Mouse (Mus musculus) brain, embryonic 14.5 days (tissue): Measurements from ENCODE around the gene Dcakd. TPM values are rescaled to one million over a fixed set of nuclear protein-coding genes. Genes with fewer than 3 reads are reported as not detected.

ENCODE experiments used
- DNase-seq: peaks from one replicate; pipeline ENCODE4 v3.0.0-alpha.2; 2011; ENCODE audit warnings: low read depth
- CTCF ChIP-seq: fragments of 200-500 bp; IDR thresholded peaks from 2 replicates; pipeline ENCODE4 v1.5.1; 2012; ENCODE audit warnings: inconsistent platforms, mild to moderate bottlenecking, moderate library complexity, borderline replicate concordance; ENCODE audit not compliant: insufficient read depth, insufficient read length; ENCODE audit errors: extremely low read depth
- POLR2A ChIP-seq: fragments of 200-500 bp; IDR thresholded peaks from 2 replicates; pipeline ENCODE4 v1.6.1; 2012; ENCODE audit warnings: mild to moderate bottlenecking, inconsistent platforms, borderline replicate concordance; ENCODE audit not compliant: poor library complexity, insufficient read depth, insufficient read length, severe bottlenecking; ENCODE audit errors: extremely low read depth
- polyA plus RNA-seq: library from polyadenylated mRNA; depleted of rRNA; stranded (reverse); fragments of >200 nt; gene quantifications from 2 replicates; pipeline ENCODE4 v1.2.3, GENCODE M21; 2012; rRNA removed

Dcakd gene
- polyA plus RNA-seq, 1 experiment, result 262 TPM

DNA sequence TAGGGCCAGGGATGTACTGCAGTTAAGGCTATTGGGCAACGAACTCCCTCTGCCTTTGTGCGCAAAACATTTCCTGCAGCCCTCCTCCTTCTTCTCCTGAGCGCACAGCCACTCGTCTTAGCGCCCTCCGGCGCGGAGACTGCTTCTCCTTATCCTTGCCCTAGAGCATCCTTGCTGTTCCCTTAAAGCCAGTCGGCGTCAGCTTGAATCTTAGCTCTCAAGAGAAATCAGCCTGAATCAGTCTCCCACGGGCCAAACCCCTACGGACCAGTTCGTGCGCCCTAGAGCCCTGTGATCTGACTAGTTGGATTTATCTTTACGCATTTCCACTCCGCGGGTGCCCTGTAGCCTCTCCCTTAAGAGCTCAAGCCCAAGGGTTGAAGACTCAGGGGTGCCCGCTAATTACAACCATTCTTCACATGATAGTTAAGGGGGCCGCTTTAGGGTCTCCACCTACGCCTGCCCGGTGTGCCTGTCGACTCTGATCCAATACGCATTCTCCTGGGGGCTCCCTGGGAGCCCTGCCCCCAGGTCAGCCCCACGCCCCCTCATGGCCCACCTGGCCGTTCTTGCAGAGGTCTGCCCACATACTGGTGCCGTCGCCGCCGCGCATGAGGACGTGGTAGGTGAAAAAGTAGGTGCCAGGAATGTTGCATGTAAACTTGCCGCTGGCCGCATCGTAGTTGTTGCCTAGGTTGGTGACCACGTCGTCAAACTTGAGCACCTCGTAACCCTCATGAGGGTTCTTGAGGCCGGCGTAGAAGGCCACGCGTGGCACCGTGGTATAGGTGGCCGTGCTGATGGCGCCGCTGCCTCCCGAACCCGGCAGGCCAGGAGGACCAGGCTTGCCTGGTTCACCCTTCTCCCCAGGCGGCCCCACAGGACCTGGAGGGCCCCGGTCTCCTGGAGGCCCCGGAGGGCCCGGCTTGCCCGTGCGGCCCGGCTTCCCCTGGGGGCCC, 82.5 kb downstream of the Dcakd start:
- no peak for DNase-seq
- no peak for TF ChIP-seq POLR2A
- no peak for TF ChIP-seq CTCF

Other genes starting within 250 kb of the Dcakd start
- gene Gjc1, start 208.6 kb downstream of the Dcakd start, polyA plus RNA-seq, result 52.2 and 61.0 TPM in 2 replicates
- 4.3 and 4.9 TPM in 2 replicates for gene Higd1b, start 192.5 kb downstream of the Dcakd start, polyA plus RNA-seq
- 114 and 117 TPM in 2 replicates for gene Eftud2, start 147.3 kb downstream of the Dcakd start, polyA plus RNA-seq
- 1.1 and 1.3 TPM in 2 replicates for gene Ccdc103, start 147.1 kb downstream of the Dcakd start, polyA plus RNA-seq
- 0.09 and 0.12 TPM in 2 replicates for gene Fam187a, start 143.2 kb downstream of the Dcakd start, polyA plus RNA-seq
- 0.26 and 0.29 TPM in 2 replicates for gene Gfap, start 127.4 kb downstream of the Dcakd start, polyA plus RNA-seq
- gene Kif18b, start 103.2 kb downstream of the Dcakd start, polyA plus RNA-seq, result 9.3 and 15.9 TPM in 2 replicates
- gene C1ql1, start 81.6 kb downstream of the Dcakd start, polyA plus RNA-seq, result 12.2 and 19.0 TPM in 2 replicates
- 40.1 and 42.3 TPM in 2 replicates for gene Nmt1, start 143 bp downstream of the Dcakd start, polyA plus RNA-seq
- 3.6 TPM in 2 replicates for gene Plcd3, start 73.3 kb upstream of the Dcakd start, polyA plus RNA-seq
- 4.5 and 4.6 TPM in 2 replicates for gene Acbd4, start 73.3 kb upstream of the Dcakd start, polyA plus RNA-seq
- 14.4 and 18.9 TPM in 2 replicates for gene Hexim1, start 87.9 kb upstream of the Dcakd start, polyA plus RNA-seq
- gene Hexim2, start 104.1 kb upstream of the Dcakd start, polyA plus RNA-seq, result 12.5 and 18.7 TPM in 2 replicates
- gene Fmnl1, start 142.8 kb upstream of the Dcakd start, polyA plus RNA-seq, result 16.1 and 28.6 TPM in 2 replicates
- 1.4 and 1.7 TPM in 2 replicates for gene 1700023F06Rik, start 180.2 kb upstream of the Dcakd start, polyA plus RNA-seq
- gene Spata32, start 190.1 kb upstream of the Dcakd start, polyA plus RNA-seq, result 0.48 and 0.68 TPM in 2 replicates
- gene Map3k14, start 239.1 kb upstream of the Dcakd start, polyA plus RNA-seq, result 4.6 and 6.3 TPM in 2 replicates